Mouse (Mus musculus): Measurements from ENCODE around the gene Snap91.

Snap91 gene

DNA sequence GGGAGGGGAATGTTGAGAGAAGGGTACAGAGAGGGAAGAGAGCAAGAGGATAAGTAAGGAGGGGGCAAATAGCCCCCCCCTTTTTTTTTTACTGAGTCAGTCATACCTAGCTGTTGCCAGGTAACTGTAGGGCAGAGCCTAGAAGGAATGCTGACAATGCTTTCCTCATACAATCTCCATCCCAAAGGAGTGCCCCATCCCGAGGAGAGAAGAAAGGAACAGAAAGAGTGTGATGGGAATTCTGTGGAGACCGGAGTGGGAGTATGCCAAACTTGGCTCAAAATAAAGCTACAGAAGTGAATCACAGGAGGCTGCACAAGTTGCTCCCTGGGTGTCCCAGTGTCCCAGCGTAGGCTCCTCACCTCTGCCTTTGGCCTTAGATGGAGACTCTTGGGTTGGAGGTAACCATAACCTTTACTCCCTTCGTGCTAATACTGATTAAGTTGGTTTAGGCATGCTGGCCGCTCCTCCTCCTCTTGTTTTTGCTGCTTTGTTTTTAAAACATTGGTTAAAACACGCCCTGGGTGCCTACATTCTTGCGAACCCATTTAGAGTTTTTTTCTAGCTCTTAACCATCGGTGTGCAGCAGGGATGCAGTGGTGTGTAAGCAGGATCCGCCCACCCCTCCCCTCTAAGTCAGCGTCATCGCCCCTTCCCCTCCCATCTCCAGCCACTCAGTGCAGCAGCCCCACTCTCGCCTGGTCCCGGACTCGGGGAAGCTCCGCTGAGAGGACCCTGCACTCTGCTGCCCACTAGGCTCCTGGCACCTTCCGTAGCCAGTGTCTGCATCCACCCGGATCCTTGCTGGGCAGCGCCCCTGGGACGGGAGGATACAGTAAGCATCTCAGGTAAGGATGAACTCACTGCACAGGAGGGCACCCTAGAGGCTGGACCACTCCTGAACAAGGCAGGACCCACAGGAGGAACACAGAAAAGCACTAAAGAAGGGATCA is 137.2 kb downstream of the Snap91 start, which contains the start of gene Prss35:
Gene Prss35 (plus strand): TSS at position 691 of the 953 bp plus-strand sequence.
- DNase-seq, result peak; percentile 9

- DNase-seq, result no peak
Observed at GRCm38 (mm10) chr9:86739971-86740370, 140.5 kb downstream of the Snap91 start.

GRCm38 (mm10) chr9:86738801-86739200 is 141.7 kb downstream of the Snap91 start:
- no peak for DNase-seq

DNA sequence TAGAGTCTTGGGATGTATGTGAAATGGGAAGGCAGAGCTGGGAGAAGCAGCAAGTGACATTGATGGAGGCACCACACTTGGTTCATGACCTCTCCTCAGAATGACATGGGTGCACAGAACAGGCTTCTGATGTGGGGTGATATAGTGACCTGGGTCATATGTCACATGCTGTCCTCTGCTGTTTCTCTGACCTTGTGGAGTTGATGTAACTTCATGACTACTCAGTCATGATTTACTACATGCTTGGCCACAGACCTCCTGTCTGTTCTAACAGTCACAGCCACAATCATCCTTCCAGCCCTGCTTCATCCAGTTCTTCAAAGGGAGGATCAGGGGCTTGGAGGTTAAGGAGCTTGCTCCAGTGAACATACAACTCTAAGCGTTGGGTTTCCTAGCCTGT is 142.4 kb downstream of the Snap91 start:
- no peak for DNase-seq

- no peak for DNase-seq
Observed at GRCm38 (mm10) chr9:86736991-86737390, 143.5 kb downstream of the Snap91 start.

GRCm38 (mm10) chr9:86734795-86735194 is 145.7 kb downstream of the Snap91 start:
- no peak for DNase-seq

DNA sequence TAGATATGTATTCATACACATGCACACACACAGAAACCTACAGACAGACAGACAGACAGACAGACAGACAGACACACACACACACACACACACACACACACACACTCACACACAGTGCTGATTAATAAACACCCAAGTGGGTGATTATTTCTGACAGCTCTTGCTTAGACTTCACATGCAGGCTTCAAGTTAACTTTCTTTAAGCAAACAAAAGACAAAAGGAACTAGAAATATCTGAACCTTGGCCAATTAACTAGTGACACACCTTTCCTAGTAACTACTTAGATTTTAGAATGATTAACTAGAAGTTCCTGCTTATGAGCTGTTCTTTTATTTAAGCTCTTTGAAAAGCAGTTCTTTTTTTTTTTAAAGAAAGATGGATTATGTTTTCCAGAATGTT is 146.1 kb downstream of the Snap91 start:
- no peak for DNase-seq

DNA sequence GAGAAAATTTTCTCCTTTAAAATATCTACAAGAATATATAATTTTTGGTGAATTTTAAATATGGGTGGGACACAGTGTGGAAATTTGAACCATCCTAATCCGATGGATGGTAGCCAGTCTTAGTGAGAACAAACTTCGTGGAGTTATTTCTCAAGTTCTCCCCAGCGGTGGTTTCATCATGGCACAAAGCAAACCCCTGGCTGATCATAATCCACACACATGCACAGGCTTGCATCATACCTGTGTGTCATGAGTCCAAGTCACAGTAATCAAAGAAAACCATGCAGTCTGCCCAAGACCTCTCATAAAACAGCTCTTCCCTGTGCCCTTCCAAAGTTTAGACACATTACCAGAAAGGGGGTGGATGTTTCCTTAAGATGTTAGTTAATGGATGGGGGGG is 150.6 kb downstream of the Snap91 start:
- no peak for DNase-seq

DNA sequence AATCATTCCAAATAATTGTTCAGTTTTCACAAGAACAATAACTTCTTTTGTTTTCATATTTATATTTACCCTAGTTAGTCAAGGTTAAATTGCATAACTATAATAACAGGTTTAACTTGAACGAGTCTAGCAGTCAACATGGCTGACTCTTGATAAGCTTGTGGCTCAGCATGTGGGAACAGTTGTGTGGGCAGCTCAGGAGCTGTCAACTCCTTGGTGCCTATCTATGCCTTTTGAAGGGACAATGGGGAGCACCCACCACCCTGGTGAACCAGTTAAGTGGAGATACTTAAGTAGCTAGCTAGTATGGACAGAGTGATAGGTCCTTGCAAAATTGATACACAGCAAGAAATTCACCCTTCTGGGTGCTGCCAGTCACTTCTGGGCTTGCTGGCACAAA is 151.4 kb downstream of the Snap91 start:
- no peak for DNase-seq

DNA sequence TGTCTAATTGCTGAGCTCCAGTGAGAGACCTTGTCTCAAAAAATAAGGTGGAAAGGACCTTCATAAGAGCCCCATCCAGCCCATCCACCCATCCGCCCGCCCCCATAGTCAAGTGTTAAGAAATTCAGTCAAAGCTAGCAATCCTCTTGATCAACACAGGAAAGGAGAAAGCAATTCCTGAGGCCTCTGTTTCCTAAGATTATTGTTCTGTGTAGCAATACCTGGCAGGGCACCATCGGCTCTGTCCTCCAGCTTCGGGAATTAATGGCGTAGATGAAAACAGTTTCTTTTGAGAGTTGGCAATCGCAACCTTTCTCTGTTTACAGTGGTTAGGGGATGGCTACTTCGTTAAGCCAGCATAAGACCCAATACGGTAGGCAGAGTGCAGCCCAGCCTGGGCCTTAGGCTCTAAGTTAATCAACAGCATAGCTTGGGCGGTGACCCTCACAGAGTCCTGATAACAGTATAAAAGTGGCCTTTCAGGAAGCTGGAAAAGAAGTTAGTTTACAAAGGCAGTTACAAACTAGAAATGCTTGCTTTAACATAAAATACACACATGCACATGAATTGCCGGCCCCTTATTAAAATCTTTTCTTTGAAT is 152.1 kb downstream of the Snap91 start:
- DNase-seq, result no peak

DNA sequence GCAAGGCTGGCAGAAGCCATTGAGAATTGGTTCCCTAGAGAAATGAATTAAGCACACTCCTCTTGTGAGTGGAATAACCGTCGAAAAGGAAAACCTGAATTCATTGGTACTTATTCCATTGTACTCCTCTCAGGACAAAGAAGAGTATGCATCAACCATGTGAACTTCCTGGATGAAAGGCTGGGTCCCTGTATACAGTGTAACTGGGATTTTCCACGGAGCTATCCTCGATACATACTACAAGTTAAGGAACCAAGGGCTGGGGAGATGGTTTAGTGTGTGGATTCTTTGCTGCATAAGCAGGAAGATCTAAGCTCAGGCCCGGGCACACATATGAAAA is 154.1 kb downstream of the Snap91 start:
- no peak for DNase-seq

- no peak for DNase-seq
Observed at GRCm38 (mm10) chr9:86725604-86726380, 154.7 kb downstream of the Snap91 start.

GRCm38 (mm10) chr9:86725066-86725465 is 155.4 kb downstream of the Snap91 start:
- no peak for DNase-seq

DNA sequence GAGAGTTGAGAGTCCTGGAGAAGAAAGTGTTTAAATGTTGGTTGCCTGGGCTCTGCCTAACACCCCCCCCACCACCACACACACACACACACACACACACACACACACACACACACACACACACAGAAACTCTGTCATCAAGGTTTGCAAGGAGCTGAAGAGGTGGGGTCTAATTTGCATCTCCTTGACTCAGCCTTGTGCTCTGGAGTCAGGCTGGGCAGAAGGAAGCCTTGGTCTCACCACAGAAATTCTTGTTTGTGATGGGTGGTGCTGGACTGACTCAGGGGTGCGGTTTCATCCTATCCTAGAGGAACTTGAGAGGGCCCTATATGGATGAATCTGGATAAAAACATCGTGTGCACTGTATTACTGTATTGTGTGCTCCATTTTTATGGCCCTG is 159.7 kb downstream of the Snap91 start:
- no peak for DNase-seq

DNA sequence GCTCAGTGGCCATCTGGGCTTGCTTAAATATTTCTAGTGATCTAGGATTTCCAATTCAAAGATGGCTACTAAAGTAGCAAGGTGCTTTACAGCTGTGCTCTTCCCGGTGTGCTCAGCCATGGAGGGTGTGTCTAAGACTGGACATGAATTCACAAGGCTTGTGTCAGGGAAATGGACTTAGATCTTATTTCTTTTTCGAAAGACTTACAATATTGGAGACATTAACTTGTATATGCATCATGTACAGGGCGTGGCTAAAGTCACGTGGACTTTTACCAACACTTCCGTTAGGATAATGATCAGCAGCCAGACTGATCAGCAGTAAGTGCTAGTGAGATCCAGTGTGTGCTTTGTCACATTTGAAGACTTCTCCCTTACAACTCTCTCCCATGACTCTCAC is 160.2 kb downstream of the Snap91 start:
- no peak for DNase-seq

- DNase-seq, result no peak
Observed at GRCm38 (mm10) chr9:86717119-86717518, 163.3 kb downstream of the Snap91 start.

- DNase-seq, result no peak
Observed at GRCm38 (mm10) chr9:86716540-86716939, 163.9 kb downstream of the Snap91 start.

All from thymus, postnatal 4 days (tissue).